Mouse (Mus musculus) liver, embryonic 16.5 days (tissue): Measurements from ENCODE around the gene AW011738. TPM values are rescaled to one million over a fixed set of nuclear protein-coding genes. Genes with fewer than 3 reads are reported as not detected.
A peak's percentile ranks its signal among the peaks of the same experiment; 100 is the strongest.

Source experiments
- ATAC-seq: fragments of 200-750 bp; cut with Nextera tagmentation; 2 replicates; pipeline ENCODE4 v1.8.0; 2017; ENCODE audit warnings: low read depth, mild to moderate bottlenecking, moderate number of reproducible peaks, moderate library complexity
- H3K27ac ChIP-seq: fragments of 300-500 bp; sonication (generic); 2 replicates; pipeline ENCODE4 v1.5.1; 2014; ENCODE audit warnings: mild to moderate bottlenecking, low read length
- H3K27me3 ChIP-seq: fragments of 300-500 bp; sonication (generic); 2 replicates; pipeline ENCODE4 v1.6.1; 2014; ENCODE audit warnings: low read depth, low read length, mixed read lengths; ENCODE audit not compliant: control insufficient read depth, insufficient read depth
- H3K36me3 ChIP-seq: fragments of 300-500 bp; sonication (generic); 2 replicates; pipeline ENCODE4 v1.6.1; 2014; ENCODE audit warnings: mild to moderate bottlenecking; ENCODE audit not compliant: control insufficient read depth, insufficient read depth
- H3K4me1 ChIP-seq: fragments of 300-500 bp; sonication (generic); 2 replicates; pipeline ENCODE4 v1.6.1; 2014; ENCODE audit warnings: low read depth, low read length, mixed read lengths; ENCODE audit not compliant: control insufficient read depth
- H3K4me2 ChIP-seq: fragments of 300-500 bp; sonication (generic); 2 replicates; pipeline ENCODE4 v1.6.1; 2014; ENCODE audit warnings: low read depth, low read length, mixed read lengths
- H3K4me3 ChIP-seq: fragments of 300-500 bp; sonication (generic); 2 replicates; pipeline ENCODE4 v1.5.1; 2014; ENCODE audit warnings: low read depth, mild to moderate bottlenecking, low read length
- H3K9ac ChIP-seq: fragments of 300-500 bp; sonication (generic); 2 replicates; pipeline ENCODE4 v1.6.1; 2014; ENCODE audit warnings: low read depth, low read length
- H3K9me3 ChIP-seq: fragments of 300-500 bp; sonication (generic); replicated peaks from 2 replicates; pipeline ENCODE4 v1.6.1; 2016; ENCODE audit warnings: low read length; ENCODE audit not compliant: control insufficient read depth
- WGBS: fragments of 180-500 bp; shearing (Covaris S2); extraction: QIAGEN DNeasy Blood & Tissue Kit; methylation state at CpG from one replicate; pipeline ENCODE4 v1.1.7; 2014; ENCODE audit not compliant: insufficient replicate concordance; 5-methylcytosine and 5-hydroxymethylcytosine counted together
- polyA plus RNA-seq: library from polyadenylated mRNA; unstranded; fragments of >200 nt; fragmentation: Nextera tagmentation; extraction: Ambion mirVana; gene quantifications from 2 replicates; pipeline ENCODE4 v1.2.1, GENCODE M21; 2015

Gene AW011738
- polyA plus RNA-seq, 1 experiment from 2014 or later, result 1.2 TPM

DNA sequence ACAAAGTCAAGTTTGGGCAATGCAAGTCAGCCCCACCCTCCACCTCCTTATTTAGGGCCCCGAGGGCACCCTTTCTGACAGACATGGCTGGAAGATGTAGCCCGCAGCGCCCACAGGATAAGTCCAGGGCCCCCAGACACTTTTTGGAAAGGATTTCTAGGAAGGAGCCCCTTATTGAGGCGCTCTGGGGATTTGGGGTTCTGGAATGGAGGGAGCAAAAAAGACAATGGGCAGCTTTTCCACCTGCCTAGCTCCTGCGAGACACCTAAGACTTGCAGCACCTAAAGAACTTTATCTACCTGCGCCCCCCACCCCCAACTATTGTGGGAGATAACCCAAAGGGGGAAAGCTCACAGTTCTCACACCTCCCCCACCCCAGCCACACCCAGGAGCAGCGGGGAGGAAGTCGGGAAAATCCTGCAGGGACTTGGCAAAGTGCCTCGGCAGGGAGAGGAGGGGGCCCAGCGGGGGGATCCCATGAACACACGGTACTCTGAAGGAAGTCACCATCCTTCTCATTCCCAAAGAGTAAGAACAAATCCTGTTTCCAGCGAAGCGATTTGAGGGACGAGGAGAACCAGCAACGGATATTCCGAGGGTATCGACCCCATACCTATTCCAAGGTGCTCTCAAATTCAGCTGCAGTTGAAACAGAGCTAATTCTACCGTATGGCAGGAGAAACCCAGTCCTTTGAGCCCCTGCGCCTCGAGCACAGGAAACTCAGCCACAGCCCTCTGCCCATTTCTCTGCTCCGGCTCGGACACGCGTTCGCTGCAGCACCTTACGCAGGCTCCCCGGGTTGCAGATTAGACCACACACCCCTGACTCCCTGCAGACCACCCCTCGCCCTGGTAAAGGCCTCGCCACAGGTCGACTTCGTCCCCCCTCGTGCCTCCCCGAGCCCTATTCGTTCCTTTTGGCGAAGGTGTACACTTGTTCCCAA, 6.9 kb upstream of the AW011738 start:
- ATAC-seq, result no peak
- Histone ChIP-seq H3K36me3 (no peaks in the 10 kb centered on the region), H3K4me2 (peak overlapping the region; percentile 99), H3K4me1 (peaks cover 49% of the 10 kb centered on the region), H3K9ac (peak overlapping the region; percentile 78), H3K27me3 (peaks cover 27% of the 10 kb centered on the region), H3K27ac (no peak overlapping the region), H3K9me3 (no peaks in the 10 kb centered on the region), H3K4me3 (peak overlapping the region; percentile 81)
- WGBS, result 10% methylated on average over 35 of the region's 35 CpGs

- Histone ChIP-seq H3K4me1 (peaks cover 51% of the 10 kb centered on the region), H3K27me3 (peaks cover 27% of the 10 kb centered on the region), H3K36me3 (no peaks in the 10 kb centered on the region), H3K9me3 (no peaks in the 10 kb centered on the region), H3K4me3 (peak within 1 kb of the TSS; percentile 81), H3K4me2 (peak within 1 kb of the TSS; percentile 99), H3K27ac (peak within 1 kb of the TSS; percentile 89), H3K9ac (peak within 1 kb of the TSS; percentile 78)
- WGBS, result 1% methylated on average over 39 of the region's 88 CpGs
- ATAC-seq, result peak; percentile 81
Measured at GRCm38 (mm10) chr4:156197131-156197828, 5.8 kb upstream of the AW011738 start, which contains the start of gene Agrn. Gene Agrn (minus strand): TSS chr4:156197488.

- ATAC-seq, result peak; percentile 89
- Histone ChIP-seq H3K4me1 (peaks cover 51% of the 10 kb centered on the region), H3K9me3 (no peaks in the 10 kb centered on the region), H3K4me3 (peak overlapping the region; percentile 81), H3K27ac (peak overlapping the region; percentile 89), H3K27me3 (peaks cover 33% of the 10 kb centered on the region), H3K9ac (peak overlapping the region; percentile 71), H3K4me2 (peak overlapping the region; percentile 99), H3K36me3 (no peaks in the 10 kb centered on the region)
- 0% methylated on average over 26 of the region's 26 CpGs for WGBS
Measured at GRCm38 (mm10) chr4:156197829-156198205, 5.3 kb upstream of the AW011738 start.

GRCm38 (mm10) chr4:156200623-156201475, 2.3 kb upstream of the AW011738 start, which contains the start of gene Isg15:
Gene Isg15 (minus strand): TSS chr4:156200818.
- H3K36me3 ChIP-seq, result no peaks in the 10 kb centered on the region
- no peak within 1 kb of the TSS for H3K27ac ChIP-seq
- H3K9ac ChIP-seq, result peak within 1 kb of the TSS; percentile 42
- peaks cover 49% of the 10 kb centered on the region for H3K27me3 ChIP-seq
- H3K9me3 ChIP-seq, result no peaks in the 10 kb centered on the region
- ATAC-seq, result no peak
- H3K4me1 ChIP-seq, result peaks cover 48% of the 10 kb centered on the region
- WGBS, result 39% methylated on average over 10 of the region's 10 CpGs
- H3K4me2 ChIP-seq, result peak within 1 kb of the TSS; percentile 55
- peak within 1 kb of the TSS; percentile 40 for H3K4me3 ChIP-seq

DNA sequence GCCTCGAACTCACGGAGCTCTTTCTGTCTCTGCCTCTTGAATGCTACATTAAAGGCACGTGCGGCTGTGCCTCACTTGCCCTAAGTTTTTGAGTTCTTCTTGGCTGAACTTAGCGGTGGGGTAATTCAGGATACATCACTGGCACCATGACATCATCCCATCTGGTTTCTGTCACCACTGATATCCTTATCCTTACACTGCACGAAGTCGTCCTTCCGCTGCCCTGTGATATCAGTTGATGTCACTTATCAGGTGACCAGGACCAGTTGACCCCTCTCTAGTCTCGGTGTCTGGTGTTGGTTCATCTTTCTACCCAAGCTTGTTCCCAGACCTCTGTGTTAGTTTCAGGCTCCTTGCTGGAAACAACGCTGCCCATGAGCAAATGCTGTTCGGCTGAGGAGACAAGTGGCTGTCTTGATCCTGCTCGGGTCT, 626 bp upstream of the AW011738 start:
- WGBS, result 21% methylated on average over 12 of the region's 12 CpGs

DNA sequence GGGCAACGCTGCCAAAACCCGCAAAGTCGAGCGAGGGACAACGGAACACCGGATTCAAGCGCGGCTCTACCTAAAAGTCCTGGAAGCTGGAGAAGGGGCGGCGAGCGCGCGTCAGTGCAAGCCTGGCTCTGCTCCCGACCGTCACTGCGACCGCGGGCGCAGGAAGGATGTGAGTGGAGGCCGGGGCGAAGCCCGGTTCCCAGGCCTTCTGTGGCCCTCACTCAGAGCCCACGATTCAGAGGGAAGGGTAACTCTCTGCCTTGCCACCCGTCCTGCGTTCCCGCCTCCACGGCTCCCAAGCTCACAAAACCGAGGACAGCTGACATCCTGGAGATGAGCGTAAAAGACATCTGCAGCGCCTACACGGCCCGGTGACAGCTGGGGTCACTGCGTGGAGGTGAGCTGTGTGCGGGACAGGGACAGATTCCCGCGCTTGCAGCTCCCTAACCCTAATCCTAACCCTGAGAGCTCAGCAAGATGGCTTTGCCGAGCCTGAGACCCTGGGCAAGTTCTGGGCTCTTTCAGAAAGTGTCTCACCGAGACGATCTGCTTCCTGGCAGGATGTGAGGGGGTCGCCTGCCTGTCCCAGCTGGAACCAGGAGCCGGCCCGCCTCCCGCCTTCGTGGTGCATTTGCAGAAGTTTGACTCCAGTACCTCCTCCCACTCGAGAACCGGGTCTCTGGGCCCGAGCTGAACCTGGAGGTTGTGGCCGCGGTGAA, 468 bp downstream of the AW011738 start:
- peaks cover 40% of the 10 kb centered on the region for H3K27me3 ChIP-seq

More for the DNA sequence above, 626 bp upstream of the AW011738 start:
- Histone ChIP-seq H3K36me3 (no peaks in the 10 kb centered on the region), H3K9me3 (no peaks in the 10 kb centered on the region), H3K9ac (peak overlapping the region; percentile 66), H3K27ac (peak overlapping the region; percentile 82), H3K4me2 (peak overlapping the region; percentile 92), H3K27me3 (peaks cover 40% of the 10 kb centered on the region), H3K4me1 (peaks cover 36% of the 10 kb centered on the region), H3K4me3 (peak overlapping the region; percentile 66)
- peak; percentile 74 for ATAC-seq

DNA sequence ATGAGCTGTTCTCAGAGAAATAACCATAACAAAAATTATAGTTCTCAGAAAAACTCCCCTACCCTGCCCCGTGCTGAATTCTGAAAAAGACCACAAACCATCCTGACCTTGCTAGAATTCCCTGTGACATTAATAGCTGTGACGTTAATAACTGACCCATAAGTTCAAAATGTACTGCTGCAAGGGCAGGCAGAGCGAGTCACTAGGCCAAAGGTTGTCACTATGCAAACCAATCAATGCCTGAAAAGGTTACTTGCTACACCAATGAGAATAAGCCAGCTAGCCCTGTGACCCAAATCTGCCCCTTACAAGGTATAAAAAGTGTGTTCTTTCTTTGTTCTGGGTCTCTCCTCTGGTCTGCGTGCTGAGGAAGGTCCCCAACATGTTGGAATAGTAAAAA, 5.8 kb downstream of the AW011738 start:
- peaks cover 4% of the 10 kb centered on the region for H3K4me1 ChIP-seq
- H3K27ac ChIP-seq, result no peak overlapping the region
- no peak overlapping the region for H3K4me2 ChIP-seq
- H3K4me3 ChIP-seq, result no peak overlapping the region
- no peaks in the 10 kb centered on the region for H3K36me3 ChIP-seq
- no peak for ATAC-seq
- H3K9me3 ChIP-seq, result no peaks in the 10 kb centered on the region
- whole genome bisulfite sequencing, result 74% methylated on average over 4 of the region's 4 CpGs
- H3K27me3 ChIP-seq, result peaks cover 24% of the 10 kb centered on the region
- no peak overlapping the region for H3K9ac ChIP-seq

More for the DNA sequence above, 468 bp downstream of the AW011738 start:
- Histone ChIP-seq H3K9me3 (no peaks in the 10 kb centered on the region), H3K4me2 (peak overlapping the region; percentile 92), H3K4me3 (peak overlapping the region; percentile 66), H3K4me1 (peaks cover 29% of the 10 kb centered on the region), H3K27ac (peak overlapping the region; percentile 35), H3K36me3 (no peaks in the 10 kb centered on the region), H3K9ac (peak overlapping the region; percentile 66)
- peak; percentile 3; the same call in 1 of the 2 replicates for ATAC-seq
- under 1% methylated on average over 49 of the region's 49 CpGs for WGBS
